Mouse (Mus musculus) embryonic facial prominence, embryonic 10.5 days (tissue): ENCODE measurements around the gene Fam83b. TPM values are rescaled to one million over a fixed set of nuclear protein-coding genes. Genes with fewer than 3 reads are reported as not detected.

Source experiments
- DNase-seq: peaks from one replicate; pipeline ENCODE4 v3.0.0-alpha.2; 2017; ENCODE audit warnings: low spot score
- H3K27ac ChIP-seq: fragments of 300-500 bp; sonication (generic); replicated peaks from 2 replicates; pipeline ENCODE4 v1.5.1; 2016; ENCODE audit warnings: mild to moderate bottlenecking
- H3K27me3 ChIP-seq: fragments of 300-500 bp; sonication (generic); replicated peaks from 2 replicates; pipeline ENCODE4 v1.6.1; 2016; ENCODE audit warnings: low read depth, mild to moderate bottlenecking; ENCODE audit not compliant: poor library complexity, severe bottlenecking
- H3K36me3 ChIP-seq: fragments of 300-500 bp; sonication (generic); replicated peaks from 2 replicates; pipeline ENCODE4 v1.6.1; 2016; ENCODE audit warnings: mild to moderate bottlenecking, moderate library complexity
- H3K4me1 ChIP-seq: fragments of 300-500 bp; sonication (generic); 2 replicates; pipeline ENCODE4 v1.6.1; 2016
- H3K4me3 ChIP-seq: fragments of 300-500 bp; sonication (generic); 2 replicates; pipeline ENCODE4 v1.5.1; 2016; ENCODE audit warnings: mild to moderate bottlenecking, moderate library complexity
- H3K9me3 ChIP-seq: fragments of 300-500 bp; sonication (generic); 2 replicates; pipeline ENCODE4 v1.6.1; 2016; ENCODE audit warnings: mild to moderate bottlenecking
- WGBS: fragments of 180-500 bp; shearing (Covaris S2); methylation state at CpG from one replicate; pipeline ENCODE4 v1.1.7; 2016; 5-methylcytosine and 5-hydroxymethylcytosine counted together
- polyA plus RNA-seq: library from polyadenylated mRNA; unstranded; fragments of >200 nt; fragmentation: Nextera tagmentation; extraction: Ambion mirVana; gene quantifications from 2 replicates; pipeline ENCODE4 v1.2.1, GENCODE M21; 2016

Gene Fam83b
- polyA plus RNA-seq, 1 experiment from 2014 or later = 1.2 TPM

GRCm38 (mm10) chr9:76553758-76554157, 13.2 kb downstream of the Fam83b start:
- H3K4me1 ChIP-seq = no peaks in the 10 kb centered on the region
- H3K27ac ChIP-seq = no peak overlapping the region
- H3K36me3 ChIP-seq = no peaks in the 10 kb centered on the region
- H3K4me3 ChIP-seq = no peak overlapping the region
- H3K27me3 ChIP-seq = no peaks in the 10 kb centered on the region
- 53% methylated on average over 2 of the region's 2 CpGs for WGBS
- DNase-seq = no peak
- H3K9me3 ChIP-seq = no peaks in the 10 kb centered on the region

DNA sequence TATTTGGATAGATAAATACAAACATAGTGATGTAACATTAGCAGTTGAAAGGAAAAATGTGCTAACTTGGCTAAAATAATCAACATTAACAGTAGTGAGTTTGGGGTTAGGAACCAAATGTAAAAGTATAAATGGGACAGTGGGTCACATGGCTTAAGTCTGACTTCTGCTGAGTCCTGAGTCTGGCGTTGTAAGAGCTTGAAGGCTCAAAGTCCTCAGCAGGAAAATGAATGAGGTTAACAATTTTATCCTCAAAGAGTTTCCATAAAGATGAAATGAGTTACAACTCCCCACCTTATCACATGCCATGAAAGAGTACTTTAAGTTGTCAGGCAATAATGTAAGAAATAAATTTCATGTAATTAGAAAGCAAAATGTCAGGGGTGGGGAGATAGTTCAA, 13.8 kb downstream of the Fam83b start:
- H3K4me1 ChIP-seq = no peaks in the 10 kb centered on the region
- H3K36me3 ChIP-seq = no peaks in the 10 kb centered on the region
- no peak overlapping the region for H3K4me3 ChIP-seq
- H3K9me3 ChIP-seq = no peaks in the 10 kb centered on the region
- WGBS = 87% methylated on average over 1 of the region's 1 CpGs
- no peak for DNase-seq
- no peaks in the 10 kb centered on the region for H3K27me3 ChIP-seq
- no peak overlapping the region for H3K27ac ChIP-seq

DNA sequence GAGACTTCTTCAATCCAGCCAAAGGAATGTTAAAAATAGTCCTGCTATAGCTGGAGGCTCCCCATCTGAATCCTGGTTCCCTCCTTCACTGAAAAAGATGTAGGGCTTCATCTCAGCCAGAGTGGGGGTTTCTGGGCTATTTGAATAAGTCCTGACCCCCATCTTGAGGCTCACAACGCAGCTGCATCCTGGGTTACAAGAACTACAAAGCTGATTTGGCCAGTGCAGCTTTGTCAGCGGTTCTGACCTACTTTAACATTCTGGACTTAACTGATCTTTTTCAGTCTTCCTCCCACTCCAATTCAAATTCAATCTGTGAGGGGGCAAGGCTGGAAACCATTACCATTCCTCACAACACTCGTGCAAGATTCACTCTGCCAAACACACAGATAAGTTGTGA, 20.2 kb downstream of the Fam83b start:
- Histone ChIP-seq H3K4me3 (no peak overlapping the region), H3K27ac (no peak overlapping the region), H3K9me3 (no peaks in the 10 kb centered on the region), H3K27me3 (no peaks in the 10 kb centered on the region), H3K36me3 (no peaks in the 10 kb centered on the region), H3K4me1 (no peaks in the 10 kb centered on the region)
- no peak for DNase-seq
- 58% methylated on average over 3 of the region's 3 CpGs for WGBS

- no peak for DNase-seq
- H3K27ac ChIP-seq = no peak overlapping the region
- H3K4me3 ChIP-seq = no peak overlapping the region
- WGBS = 88% methylated on average over 4 of the region's 4 CpGs
- no peaks in the 10 kb centered on the region for H3K4me1 ChIP-seq
- H3K36me3 ChIP-seq = no peaks in the 10 kb centered on the region
- no peaks in the 10 kb centered on the region for H3K27me3 ChIP-seq
- no peaks in the 10 kb centered on the region for H3K9me3 ChIP-seq
These were observed 26.2 kb downstream of the Fam83b start for GRCm38 (mm10) chr9:76540684-76541083.

DNA sequence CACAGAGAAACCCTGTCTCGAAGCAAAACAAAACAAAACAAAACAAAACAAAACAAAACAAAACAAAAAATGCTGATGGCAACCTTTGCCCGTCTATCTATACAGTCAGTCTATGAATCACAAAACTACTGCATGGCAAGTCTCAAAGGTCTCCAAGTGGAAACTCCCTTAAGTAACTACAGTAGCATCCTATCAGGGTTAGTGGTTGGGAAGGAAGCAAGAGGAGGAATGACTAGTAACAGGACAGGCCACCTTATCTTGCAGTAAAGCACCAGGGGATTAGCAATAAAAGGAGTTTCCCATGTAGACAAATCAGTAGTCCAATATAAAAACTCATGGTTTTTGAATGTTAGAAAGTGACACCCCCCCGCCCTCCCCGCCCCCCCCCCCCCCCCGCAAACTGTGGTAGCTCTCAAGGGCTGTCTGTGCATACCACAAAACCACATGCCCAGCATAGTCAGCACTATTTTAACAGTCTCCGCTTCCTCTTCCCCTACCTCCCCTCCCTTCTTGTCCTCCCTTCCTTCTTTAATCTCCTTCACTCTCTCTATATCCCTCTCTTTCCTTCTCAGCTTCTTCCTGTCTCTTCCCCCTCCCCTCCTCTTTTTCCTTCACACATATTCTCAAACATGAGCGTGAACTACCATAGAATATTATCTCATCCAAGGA, 26.8 kb downstream of the Fam83b start:
- H3K36me3 ChIP-seq = no peaks in the 10 kb centered on the region
- no peak overlapping the region for H3K27ac ChIP-seq
- H3K9me3 ChIP-seq = no peaks in the 10 kb centered on the region
- no peaks in the 10 kb centered on the region for H3K4me1 ChIP-seq
- WGBS = 76% methylated on average over 7 of the region's 7 CpGs
- no peak for DNase-seq
- H3K4me3 ChIP-seq = no peak overlapping the region
- H3K27me3 ChIP-seq = no peaks in the 10 kb centered on the region

GRCm38 (mm10) chr9:76539271-76539670, 27.6 kb downstream of the Fam83b start:
- DNase-seq = no peak
- H3K27ac ChIP-seq = no peak overlapping the region
- H3K4me3 ChIP-seq = no peak overlapping the region
- no peaks in the 10 kb centered on the region for H3K4me1 ChIP-seq
- H3K36me3 ChIP-seq = no peaks in the 10 kb centered on the region
- no peaks in the 10 kb centered on the region for H3K27me3 ChIP-seq
- no peaks in the 10 kb centered on the region for H3K9me3 ChIP-seq
- WGBS = 88% methylated on average over 7 of the region's 7 CpGs

- Histone ChIP-seq H3K27me3 (no peaks in the 10 kb centered on the region), H3K36me3 (no peaks in the 10 kb centered on the region), H3K27ac (no peak overlapping the region), H3K9me3 (no peaks in the 10 kb centered on the region), H3K4me1 (no peaks in the 10 kb centered on the region), H3K4me3 (no peak overlapping the region)
- WGBS = 84% methylated on average over 9 of the region's 9 CpGs
- no peak for DNase-seq
These were observed 30.9 kb downstream of the Fam83b start for GRCm38 (mm10) chr9:76536032-76536431.

DNA sequence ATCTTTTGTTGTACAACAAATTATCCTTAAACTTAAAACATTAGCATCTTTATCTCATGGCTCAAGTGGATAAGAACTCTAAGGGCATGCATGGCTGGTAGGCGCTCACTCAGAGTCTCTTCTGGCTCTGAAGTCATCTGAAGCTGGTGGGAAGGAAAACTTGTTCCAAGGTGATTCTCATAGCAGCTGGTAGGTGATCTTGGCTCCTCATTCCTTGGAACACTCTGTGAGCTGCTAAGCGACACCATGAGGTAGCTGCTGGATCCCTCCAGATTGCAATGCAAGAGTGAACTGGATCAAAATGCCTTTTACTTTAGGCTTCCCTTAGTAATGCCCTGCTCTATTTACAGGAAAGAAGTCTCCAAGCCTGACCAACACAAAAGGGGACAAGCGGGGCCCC, 34.5 kb downstream of the Fam83b start:
- WGBS = 93% methylated on average over 3 of the region's 3 CpGs
- H3K27me3 ChIP-seq = no peaks in the 10 kb centered on the region
- no peaks in the 10 kb centered on the region for H3K36me3 ChIP-seq
- H3K4me3 ChIP-seq = no peak overlapping the region
- DNase-seq = no peak
- no peaks in the 10 kb centered on the region for H3K4me1 ChIP-seq
- H3K27ac ChIP-seq = no peak overlapping the region
- no peaks in the 10 kb centered on the region for H3K9me3 ChIP-seq

- H3K27me3 ChIP-seq = no peaks in the 10 kb centered on the region
- H3K4me3 ChIP-seq = no peak overlapping the region
- no peak for DNase-seq
- no peak overlapping the region for H3K27ac ChIP-seq
- H3K4me1 ChIP-seq = no peaks in the 10 kb centered on the region
- H3K9me3 ChIP-seq = no peaks in the 10 kb centered on the region
- H3K36me3 ChIP-seq = no peaks in the 10 kb centered on the region
- WGBS = 87% methylated on average over 4 of the region's 4 CpGs
These were observed 35.5 kb downstream of the Fam83b start for GRCm38 (mm10) chr9:76531368-76531767.

GRCm38 (mm10) chr9:76525592-76525991, 41.3 kb downstream of the Fam83b start:
- DNase-seq = no peak
- Histone ChIP-seq H3K4me1 (no peaks in the 10 kb centered on the region), H3K27me3 (no peaks in the 10 kb centered on the region), H3K27ac (no peak overlapping the region), H3K9me3 (no peaks in the 10 kb centered on the region), H3K4me3 (no peak overlapping the region), H3K36me3 (no peaks in the 10 kb centered on the region)

GRCm38 (mm10) chr9:76523075-76523474, 43.8 kb downstream of the Fam83b start:
- Histone ChIP-seq H3K9me3 (no peaks in the 10 kb centered on the region), H3K4me3 (no peak overlapping the region), H3K4me1 (no peaks in the 10 kb centered on the region), H3K27me3 (no peaks in the 10 kb centered on the region), H3K27ac (no peak overlapping the region), H3K36me3 (no peaks in the 10 kb centered on the region)
- no peak for DNase-seq

DNA sequence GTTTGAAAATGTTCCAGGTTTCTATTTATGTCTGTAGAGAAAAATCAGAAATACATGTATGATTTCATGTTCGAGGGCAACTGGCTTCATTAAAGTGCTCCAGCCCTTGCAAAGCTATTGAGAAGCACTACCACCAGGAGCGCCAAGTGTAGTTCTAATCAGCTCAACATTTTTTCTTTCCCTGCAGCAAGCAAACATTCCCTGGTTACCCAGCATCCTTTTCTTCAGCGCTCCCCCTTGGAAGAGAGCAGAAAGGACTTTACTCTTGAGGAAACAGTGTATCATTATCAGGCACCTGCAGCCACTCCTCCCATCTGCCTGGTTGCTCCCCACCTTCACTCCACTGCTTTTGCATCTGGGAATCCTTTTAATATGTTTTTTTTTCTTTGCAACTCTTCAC, 45.3 kb downstream of the Fam83b start:
- Histone ChIP-seq H3K27me3 (no peaks in the 10 kb centered on the region), H3K4me3 (no peak overlapping the region), H3K36me3 (no peaks in the 10 kb centered on the region), H3K4me1 (no peaks in the 10 kb centered on the region), H3K9me3 (no peaks in the 10 kb centered on the region), H3K27ac (no peak overlapping the region)
- 84% methylated on average over 3 of the region's 3 CpGs for WGBS
- no peak for DNase-seq

DNA sequence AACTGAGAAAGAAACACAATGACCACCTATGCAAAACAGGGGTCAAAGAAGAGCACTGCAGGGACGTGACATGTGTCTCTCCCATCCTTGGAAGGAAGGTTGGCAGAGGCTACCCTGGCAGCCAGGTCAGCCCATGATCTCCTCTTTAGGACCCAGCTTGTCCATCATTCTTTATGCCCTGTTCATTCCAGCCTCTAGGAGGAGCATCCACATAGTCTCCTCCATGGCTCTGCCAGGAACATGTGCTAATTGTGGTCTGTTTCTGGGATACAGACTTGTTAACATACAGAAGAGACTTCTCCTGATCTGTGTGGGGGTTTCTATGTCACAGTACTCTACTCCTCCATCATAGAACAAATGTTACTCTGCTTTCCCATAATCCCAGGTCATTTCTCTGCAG, 48.3 kb downstream of the Fam83b start:
- no peaks in the 10 kb centered on the region for H3K27me3 ChIP-seq
- DNase-seq = no peak
- 73% methylated on average over 1 of the region's 1 CpGs for WGBS
- H3K36me3 ChIP-seq = no peaks in the 10 kb centered on the region
- H3K4me1 ChIP-seq = no peaks in the 10 kb centered on the region
- H3K9me3 ChIP-seq = no peaks in the 10 kb centered on the region
- no peak overlapping the region for H3K4me3 ChIP-seq
- H3K27ac ChIP-seq = no peak overlapping the region

DNA sequence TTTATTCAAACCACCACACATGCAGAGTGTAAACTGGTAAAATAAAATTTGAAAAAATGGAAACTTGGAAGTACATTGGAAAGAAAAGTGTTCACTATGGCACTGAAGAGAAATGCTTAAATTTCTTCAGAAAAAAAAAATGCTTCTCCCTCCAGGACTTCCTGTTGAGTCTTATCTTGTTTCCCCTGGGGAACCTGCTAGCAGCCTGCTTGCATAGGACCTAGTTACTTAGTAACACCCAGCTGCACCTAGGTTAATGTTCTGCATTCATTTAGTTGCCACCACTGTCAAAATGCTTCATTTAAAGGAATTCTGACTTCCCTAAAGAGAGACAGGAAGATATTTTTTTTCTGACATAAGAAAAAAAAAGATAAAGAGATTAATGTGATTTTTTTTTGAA, 61.3 kb downstream of the Fam83b start:
- Histone ChIP-seq H3K4me3 (no peak overlapping the region), H3K27me3 (no peaks in the 10 kb centered on the region), H3K4me1 (no peaks in the 10 kb centered on the region), H3K27ac (no peak overlapping the region), H3K9me3 (no peaks in the 10 kb centered on the region), H3K36me3 (no peaks in the 10 kb centered on the region)
- DNase-seq = no peak
